In the genomic region with DNA sequence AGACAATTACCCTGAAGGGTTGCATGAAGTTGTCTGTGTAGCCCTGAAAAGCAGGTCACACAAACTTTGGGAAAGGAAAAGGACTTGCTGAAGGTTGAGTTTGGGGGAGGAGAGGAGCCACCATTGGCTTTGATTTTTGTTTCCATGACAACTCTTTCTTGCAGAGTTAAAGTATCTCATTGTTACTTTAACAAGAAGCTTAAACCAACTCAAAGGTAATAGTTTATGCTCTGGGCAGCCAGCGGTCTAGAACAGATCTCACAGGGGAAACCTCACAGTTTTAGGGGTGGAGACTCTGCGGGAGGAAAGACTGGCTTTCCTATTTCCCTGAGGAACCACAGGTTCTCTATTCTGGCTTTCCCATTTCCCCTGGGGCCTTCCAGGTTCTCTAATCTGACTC, we compare ENCODE assay signal across 16 mouse cellular contexts.
A peak's percentile ranks its signal among the peaks of the same experiment; 100 is the strongest.
DNase-seq lines count a peak whose midpoint lies in the region; ATAC-seq lines count a peak whose summit lies in the region.
"Had no signal": no experiment of that assay in that cellular context is flagged by ENCODE, and none has a peak within 500 bp of the region (broad histone marks: within the 10 kb centered on the region; RNA-seq: fewer than 3 reads in every experiment).

No protein-coding gene starts in this region.

- no peak overlapping the region for H3K9ac ChIP-seq in midbrain, embryonic 16.5 days (ENCODE audit: low read depth, low read length)
- no peak overlapping the region for H3K9ac ChIP-seq in midbrain, embryonic 11.5 days (ENCODE audit: low read length)
- no peak overlapping the region for H3K9ac ChIP-seq in forebrain, embryonic 12.5 days
- H3K9ac ChIP-seq: heart, embryonic 12.5 days; liver, embryonic 13.5 days; lung, embryonic 14.5 days had no signal

- ATAC-seq in midbrain, embryonic 16.5 days: peak; percentile 58
- no peak for ATAC-seq in midbrain, embryonic 11.5 days (ENCODE audit: low FRiP score)
- ATAC-seq in forebrain, embryonic 12.5 days (ENCODE audit: low FRiP score): no peak
- ATAC-seq in megakaryocyte progenitor cell, adult 5-6 weeks (replicated peaks; ENCODE audit: poor library complexity): no peak

- no peak overlapping the region for H3K4me2 ChIP-seq in midbrain, embryonic 16.5 days (ENCODE audit: low read length)
- no peak overlapping the region for H3K4me2 ChIP-seq in midbrain, embryonic 11.5 days
- H3K4me2 ChIP-seq in forebrain, embryonic 12.5 days: peak overlapping the region; percentile 4; the same call in 1 of the 2 replicates
- H3K4me2 ChIP-seq: heart, embryonic 12.5 days; liver, embryonic 13.5 days; lung, embryonic 14.5 days had no signal

- H3K4me1 ChIP-seq in midbrain, embryonic 16.5 days (ENCODE audit: control insufficient read depth, insufficient read depth, low read length): peaks cover 18% of the 10 kb centered on the region
- H3K4me1 ChIP-seq in midbrain, embryonic 11.5 days (ENCODE audit: control insufficient read depth, insufficient read depth, low read length): peaks cover 7% of the 10 kb centered on the region
- peaks cover 24% of the 10 kb centered on the region for H3K4me1 ChIP-seq in forebrain, embryonic 12.5 days
- peaks cover 30% of the 10 kb centered on the region for H3K4me1 ChIP-seq in limb, embryonic 10.5 days
- H3K4me1 ChIP-seq: heart, embryonic 12.5 days; liver, embryonic 13.5 days had no signal

- DNase-seq in midbrain, embryonic 11.5 days (ENCODE audit: low spot score, missing footprints): no peak
- DNase-seq in limb, embryonic 10.5 days (ENCODE audit: low spot score): no peak
- no peak for DNase-seq in Muller cell, postnatal 12 days (ENCODE audit: inconsistent ontology term)
- DNase-seq in thymus, adult 18-20 months: no peak
- DNase-seq: adrenal gland, adult 2 months; cerebellum, adult 11 months; gastrocnemius, adult 2 months; heart, postnatal 36 days; liver, embryonic 13.5 days; lung, postnatal 36 days had no signal

- H3K9me3 ChIP-seq in midbrain, embryonic 16.5 days (replicated peaks; ENCODE audit: control insufficient read depth, low read length, poor library complexity, severe bottlenecking): no peaks in the 10 kb centered on the region
- H3K9me3 ChIP-seq in midbrain, embryonic 11.5 days (ENCODE audit: control insufficient read depth, low read length): no peaks in the 10 kb centered on the region
- no peaks in the 10 kb centered on the region for H3K9me3 ChIP-seq in forebrain, embryonic 12.5 days
- no peaks in the 10 kb centered on the region for H3K9me3 ChIP-seq in limb, embryonic 10.5 days (replicated peaks)
- H3K9me3 ChIP-seq: heart, embryonic 12.5 days; liver, embryonic 13.5 days had no signal

- H3K27me3 ChIP-seq in midbrain, embryonic 16.5 days (ENCODE audit: control insufficient read depth, insufficient read depth, low read depth, low read length): no peaks in the 10 kb centered on the region
- no peaks in the 10 kb centered on the region for H3K27me3 ChIP-seq in midbrain, embryonic 11.5 days (ENCODE audit: control insufficient read depth, insufficient read depth, low read length)
- no peaks in the 10 kb centered on the region; the same call in 1 of the 2 replicates for H3K27me3 ChIP-seq in forebrain, embryonic 12.5 days
- H3K27me3 ChIP-seq in limb, embryonic 10.5 days (ENCODE audit: low read depth, poor library complexity, severe bottlenecking): no peaks in the 10 kb centered on the region
- H3K27me3 ChIP-seq: liver, embryonic 13.5 days had no signal

- H3K4me3 ChIP-seq in midbrain, embryonic 16.5 days (ENCODE audit: low read depth, low read length): no peak overlapping the region
- no peak overlapping the region for H3K4me3 ChIP-seq in midbrain, embryonic 11.5 days (ENCODE audit: low read depth, low read length)
- no peak overlapping the region for H3K4me3 ChIP-seq in forebrain, embryonic 12.5 days (replicated peaks)
- no peak overlapping the region for H3K4me3 ChIP-seq in limb, embryonic 10.5 days
- H3K4me3 ChIP-seq: gastrocnemius, adult 2 months; heart, embryonic 12.5 days; liver, embryonic 13.5 days had no signal

- WGBS in midbrain, embryonic 16.5 days: 6% methylated on average over 2 of the region's 2 CpGs
- 14% methylated on average over 2 of the region's 2 CpGs for WGBS in midbrain, embryonic 11.5 days
- 8% methylated on average over 2 of the region's 2 CpGs for WGBS in forebrain, embryonic 12.5 days
- WGBS in limb, embryonic 10.5 days: 29% methylated on average over 2 of the region's 2 CpGs

- H3K36me3 ChIP-seq in midbrain, embryonic 16.5 days (ENCODE audit: control insufficient read depth, insufficient read depth, low read length): no peaks in the 10 kb centered on the region
- no peaks in the 10 kb centered on the region for H3K36me3 ChIP-seq in midbrain, embryonic 11.5 days (ENCODE audit: control insufficient read depth, insufficient read depth, low read length)
- H3K36me3 ChIP-seq in forebrain, embryonic 12.5 days (replicated peaks): no peaks in the 10 kb centered on the region
- no peaks in the 10 kb centered on the region for H3K36me3 ChIP-seq in limb, embryonic 10.5 days
- H3K36me3 ChIP-seq: heart, embryonic 12.5 days; liver, embryonic 13.5 days had no signal

- no peak overlapping the region; the same call in 1 of the 2 replicates for H3K27ac ChIP-seq in midbrain, embryonic 16.5 days (ENCODE audit: low read length)
- H3K27ac ChIP-seq in midbrain, embryonic 11.5 days (ENCODE audit: low read depth, low read length): no peak overlapping the region
- 0 out of 2 replicates have a peak overlapping the region, but pooled peaks have one; percentile 42 for H3K27ac ChIP-seq in forebrain, embryonic 12.5 days
- H3K27ac ChIP-seq in limb, embryonic 10.5 days: peak overlapping the region; percentile 62; the same call in 1 of the 2 replicates
- H3K27ac ChIP-seq: gastrocnemius, adult 2 months; hindbrain, postnatal 0 days; liver, embryonic 13.5 days had no signal

Comparison
In these comparisons a context has a peak if more than half of its experiments do, and no peak if none do; other contexts are left out.
1. H3K27ac ChIP-seq: peak in forebrain, embryonic 12.5 days (single experiment) and limb, embryonic 10.5 days (single experiment); none in midbrain, embryonic 16.5 days (single experiment) and midbrain, embryonic 11.5 days (single experiment).